Mouse (Mus musculus): ENCODE measurements at regions not wholly inside any gene's neighbourhood (a gene's known extent, or its start where the extent isn't known, plus 50 kb on each side); places are given as distances from the start of the nearest gene placed in this dataset.

DNA sequence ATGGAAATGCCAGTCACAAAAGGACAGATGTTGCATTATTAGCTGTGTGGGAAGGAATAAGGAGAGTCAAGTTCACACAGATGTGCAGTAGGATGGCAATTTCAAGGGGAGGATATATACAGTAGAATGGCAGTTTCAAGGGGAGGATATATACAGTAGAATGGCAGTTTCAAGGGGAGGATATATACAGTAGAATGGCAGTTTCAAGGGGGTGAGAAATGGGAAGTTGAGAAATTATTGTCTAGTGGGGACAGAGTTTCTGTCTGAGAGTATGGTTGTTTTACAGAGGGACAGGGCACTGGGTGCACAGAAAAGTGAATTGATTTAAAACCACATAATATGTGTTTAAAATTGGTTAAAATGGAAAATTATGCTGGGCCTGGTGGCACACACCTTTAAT, 54.8 kb upstream of the Scel start:
- no peak for DNase-seq

DNA sequence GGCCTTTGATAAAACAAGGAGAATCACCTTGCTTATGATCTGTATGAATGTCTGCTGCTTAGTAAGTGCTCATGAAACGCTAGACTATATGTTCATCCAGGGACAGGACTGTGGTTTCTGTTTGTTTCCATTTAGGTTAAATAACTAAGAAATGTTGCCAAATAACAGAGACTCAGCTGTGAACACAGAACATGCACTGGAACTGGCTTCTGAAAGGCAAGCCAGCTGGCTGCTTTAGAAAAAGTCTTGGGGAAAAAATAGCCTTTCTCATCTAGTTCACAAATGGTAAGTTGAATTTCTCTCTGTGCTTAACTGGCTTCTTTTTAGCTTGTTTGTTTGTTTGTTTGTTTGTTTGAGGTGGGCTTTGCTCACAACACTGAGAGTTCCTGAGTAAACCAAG, 57.0 kb upstream of the Scel start:
- no peak for DNase-seq

DNA sequence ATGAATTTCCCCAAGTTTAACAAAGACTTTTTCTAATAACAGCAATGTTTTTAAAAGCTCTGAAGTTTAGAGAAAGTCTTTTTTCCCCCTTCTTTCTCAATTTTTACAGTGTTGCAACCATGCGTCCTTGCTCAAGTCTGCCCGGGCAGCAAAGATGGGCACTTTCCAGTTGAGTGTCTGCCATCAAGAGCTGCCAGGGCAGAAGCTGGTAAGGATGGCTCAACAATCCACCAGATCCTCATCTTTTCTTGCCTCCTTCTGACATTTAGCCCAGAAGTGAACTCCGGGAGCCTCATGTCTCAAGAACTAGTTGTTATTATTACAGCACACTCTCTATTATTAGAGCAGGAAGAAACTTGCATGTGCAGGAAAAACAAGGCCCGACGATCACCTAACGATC, 62.4 kb upstream of the Scel start:
- no peak for DNase-seq

DNA sequence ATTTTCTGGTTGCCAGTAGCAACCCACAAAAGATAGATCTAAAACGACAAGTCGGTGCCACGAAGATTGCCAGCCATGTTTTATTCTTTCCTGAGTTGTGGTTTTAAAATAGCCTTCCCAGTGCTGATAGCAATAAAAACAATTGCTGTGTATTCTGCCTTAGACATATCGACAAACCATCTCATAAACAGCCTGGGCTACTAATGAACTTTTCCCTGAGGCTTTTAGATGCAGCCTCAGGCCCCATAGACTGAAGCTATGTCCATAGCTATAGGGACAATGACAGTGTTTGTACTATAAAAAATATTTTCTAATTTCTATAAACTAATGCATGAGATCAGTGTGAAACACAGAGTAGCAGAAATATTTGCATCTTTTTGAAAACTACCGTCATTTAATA, 63.7 kb upstream of the Scel start:
- DNase-seq: no peak

DNA sequence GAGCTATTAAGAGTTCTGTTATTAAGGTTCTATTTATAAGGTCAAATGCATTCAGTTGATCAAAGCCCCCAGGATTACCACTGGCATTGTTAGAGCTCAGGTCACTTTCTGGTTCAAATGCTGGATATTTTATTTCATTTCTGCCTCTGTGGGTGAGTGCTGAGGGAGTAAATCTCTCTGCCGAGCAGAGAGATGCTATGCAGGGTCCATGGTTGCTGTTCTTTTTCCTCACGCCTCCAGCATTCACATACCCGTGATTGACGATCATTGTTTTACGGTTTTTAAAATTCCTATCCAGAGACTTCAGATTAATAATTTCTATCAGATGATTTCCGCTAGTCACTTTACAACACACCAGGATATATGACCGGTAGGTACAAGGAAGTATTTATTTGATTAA, 64.1 kb upstream of the Scel start:
- no peak for DNase-seq

DNA sequence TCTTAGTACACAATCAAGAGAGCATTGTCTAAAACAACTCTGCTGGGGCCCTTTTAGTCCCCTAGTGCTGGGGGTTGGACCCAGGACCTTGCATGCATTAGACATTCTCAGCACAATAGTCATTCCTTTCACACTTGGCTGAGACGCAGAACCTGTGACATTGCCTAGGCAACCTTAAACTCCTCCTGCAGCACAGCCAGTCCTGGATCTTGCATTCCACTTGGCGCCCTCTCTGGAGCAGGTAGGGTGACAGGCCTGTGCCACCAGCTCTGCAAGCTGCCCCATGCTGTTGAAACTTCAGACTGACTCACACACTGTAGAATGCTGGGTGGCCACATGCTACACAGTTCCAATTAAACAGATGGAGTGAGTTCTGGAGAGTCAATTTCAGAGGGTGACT, 66.5 kb upstream of the Scel start:
- DNase-seq: peak; percentile 38

DNA sequence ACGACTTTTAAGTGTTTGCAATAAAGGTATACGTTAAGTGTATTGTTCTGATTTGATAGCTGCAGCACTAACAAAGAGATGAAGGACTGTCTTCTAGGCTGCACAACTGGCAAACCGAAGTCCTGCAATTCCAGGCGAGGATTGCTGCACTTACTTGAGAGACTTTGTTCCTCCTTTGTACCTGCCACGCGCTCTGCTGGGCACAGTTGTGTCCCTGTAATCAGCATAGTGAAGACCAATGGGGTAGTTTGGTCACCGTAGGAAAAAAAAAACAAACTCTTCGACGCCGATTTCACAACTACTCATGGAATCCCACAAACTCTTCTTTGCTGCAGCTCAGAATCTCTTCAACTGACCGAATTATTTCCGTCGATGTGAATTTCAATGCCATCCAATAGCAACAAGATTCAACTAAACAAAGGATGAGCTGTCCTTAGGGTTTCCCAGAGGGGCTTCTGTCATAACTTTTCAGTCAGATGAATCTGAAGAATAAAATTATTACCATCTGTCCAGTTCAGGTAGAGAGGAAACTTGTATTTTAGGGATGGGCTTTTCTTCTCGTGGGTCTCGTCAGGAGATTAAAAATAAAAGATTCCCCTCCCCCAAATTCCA, 71.6 kb upstream of the Scel start:
- DNase-seq: no peak

DNA sequence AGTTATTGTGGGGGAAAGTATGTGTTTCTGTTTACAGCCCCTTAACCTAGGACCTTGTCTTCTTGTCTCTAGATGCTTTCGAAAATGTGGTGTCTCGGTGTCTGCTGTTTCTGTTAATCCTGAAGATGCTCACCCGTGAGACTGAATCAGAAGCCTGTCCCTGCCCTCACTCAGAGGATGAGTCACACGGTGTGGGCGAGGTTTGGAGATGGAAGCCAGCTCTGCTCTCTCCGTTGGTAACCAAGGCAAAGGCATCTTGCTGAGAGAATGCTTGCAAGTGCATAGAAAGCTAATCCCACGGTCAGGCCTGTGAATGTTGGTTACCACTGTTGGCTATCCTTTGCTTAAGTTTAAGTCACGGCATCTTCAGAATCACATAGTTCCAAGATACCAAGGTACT, 72.9 kb upstream of the Scel start:
- peak; percentile 9 for DNase-seq

DNA sequence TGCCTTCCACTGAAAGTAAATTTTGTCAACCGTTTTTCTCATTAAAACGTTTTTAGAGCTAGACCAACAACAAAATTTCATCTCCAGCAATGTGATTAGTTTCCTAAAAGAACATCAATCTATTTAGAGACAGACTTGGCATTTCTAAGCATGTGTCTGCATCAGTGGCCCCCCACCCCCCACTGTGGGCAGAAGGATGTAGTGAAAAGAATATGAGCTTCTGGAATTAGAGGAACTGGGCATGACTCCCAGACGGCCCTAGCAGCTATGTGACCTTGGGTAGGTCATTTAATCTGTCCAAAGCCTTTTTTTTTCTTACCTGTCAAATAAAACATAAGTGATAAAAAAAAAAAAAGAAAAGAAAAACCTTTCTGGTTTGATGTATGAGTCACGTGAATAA, 78.9 kb upstream of the Scel start:
- no peak for DNase-seq

DNA sequence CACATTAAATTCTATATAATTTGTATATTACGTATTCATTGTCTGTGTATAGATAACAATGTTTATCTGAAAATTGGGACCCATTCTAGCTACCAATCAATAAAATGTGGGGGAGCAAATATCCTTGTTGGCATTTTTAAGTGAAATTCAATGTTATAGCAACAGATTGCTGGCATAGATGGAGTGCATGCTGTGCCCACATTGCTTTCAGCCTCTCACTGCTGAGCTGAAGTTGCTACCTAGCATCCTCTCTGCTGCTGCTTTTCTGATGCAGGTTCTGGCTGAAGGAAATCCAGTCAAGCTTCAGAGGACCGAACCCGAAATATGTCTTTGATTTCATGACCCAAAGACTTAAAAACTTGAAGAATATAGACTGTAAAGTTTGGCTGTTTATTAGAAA, 80.0 kb upstream of the Scel start:
- no peak for DNase-seq

DNA sequence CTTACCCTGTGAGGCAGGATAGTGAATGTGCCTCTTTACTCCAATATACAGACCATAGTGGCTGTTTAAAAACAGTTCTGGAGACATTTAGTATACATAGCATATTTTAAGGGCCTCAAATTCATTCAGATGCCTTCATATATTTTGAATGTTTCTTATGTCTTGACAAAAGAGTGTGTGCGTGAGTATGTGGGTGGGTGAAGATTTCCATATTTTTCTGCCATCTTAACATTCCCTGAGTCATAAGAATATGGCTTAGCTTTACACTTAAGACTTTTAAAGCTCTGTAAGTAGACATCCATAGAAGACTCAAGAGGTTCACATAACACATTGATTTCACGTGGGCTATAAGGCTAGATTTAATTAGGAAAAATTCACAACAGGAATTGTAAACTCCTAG, 81.3 kb upstream of the Mycbp2 start:
- DNase-seq: no peak

DNA sequence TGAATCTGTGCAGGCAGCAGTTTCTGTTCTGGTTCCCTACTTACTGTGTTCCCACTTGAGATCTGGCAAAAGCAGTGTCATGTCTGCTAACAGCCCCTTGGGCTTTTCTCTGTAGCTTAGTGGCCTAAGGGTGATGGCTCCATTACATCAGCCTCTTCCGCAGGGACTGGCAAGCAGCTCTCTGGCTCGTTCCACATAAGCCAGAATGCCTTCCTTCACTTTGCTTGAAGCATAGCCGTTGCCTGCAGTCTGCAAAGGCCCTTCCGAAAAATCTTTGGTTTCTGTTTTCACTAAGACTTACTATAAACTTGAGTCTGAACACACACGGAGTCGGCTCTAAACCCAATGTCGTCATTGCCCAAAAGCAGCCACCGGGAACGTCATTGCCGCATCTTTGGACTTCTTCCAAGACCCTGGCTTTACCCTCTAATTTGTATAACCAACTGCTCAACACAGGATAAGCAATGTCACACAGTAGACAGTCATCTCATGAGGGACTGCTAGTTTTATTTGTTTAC, 74.8 kb upstream of the Mycbp2 start:
- DNase-seq: no peak

DNA sequence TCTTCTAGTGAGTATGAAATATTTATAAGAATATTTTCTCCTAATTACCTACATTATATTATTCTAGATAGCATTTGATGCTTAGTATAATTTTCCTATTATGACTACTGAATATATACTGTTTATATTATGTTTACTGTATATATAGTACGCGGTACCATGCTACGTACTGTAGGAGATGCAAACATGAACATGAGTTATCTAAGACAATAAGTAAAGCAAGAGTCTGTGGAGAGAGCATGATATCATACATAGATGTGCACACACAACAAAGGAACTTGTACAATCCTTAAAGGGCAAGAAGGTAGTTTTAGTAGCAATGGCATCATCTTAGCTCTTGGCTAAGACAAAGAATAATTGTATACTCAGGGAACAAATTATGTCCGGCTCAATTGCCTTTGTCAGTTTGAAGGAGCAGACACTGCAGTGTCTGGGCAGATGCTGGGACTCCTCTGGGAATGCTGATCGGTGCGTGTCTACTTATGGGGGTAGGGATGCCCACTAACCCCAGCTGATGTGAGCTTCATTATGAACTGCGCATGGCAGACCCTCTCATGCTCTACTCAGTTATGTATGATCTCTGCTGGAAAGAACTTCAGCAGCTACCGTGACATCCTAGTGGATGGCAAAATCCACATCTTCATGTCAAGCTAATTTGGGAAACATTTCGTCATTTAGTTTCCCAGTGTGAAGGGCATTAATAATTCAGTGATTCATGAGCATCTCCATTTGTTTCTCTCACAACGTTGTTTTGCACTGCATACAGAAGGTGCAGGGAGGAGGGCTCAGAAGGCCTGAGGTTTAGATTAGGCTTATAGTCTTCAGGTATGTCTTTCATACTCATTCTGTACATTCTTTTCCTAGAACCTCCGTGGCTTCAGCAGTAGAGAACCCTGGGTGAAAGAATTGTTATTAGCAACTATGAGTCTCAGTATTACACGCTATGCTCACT, 70.8 kb upstream of the Mycbp2 start:
- no peak for DNase-seq

DNA sequence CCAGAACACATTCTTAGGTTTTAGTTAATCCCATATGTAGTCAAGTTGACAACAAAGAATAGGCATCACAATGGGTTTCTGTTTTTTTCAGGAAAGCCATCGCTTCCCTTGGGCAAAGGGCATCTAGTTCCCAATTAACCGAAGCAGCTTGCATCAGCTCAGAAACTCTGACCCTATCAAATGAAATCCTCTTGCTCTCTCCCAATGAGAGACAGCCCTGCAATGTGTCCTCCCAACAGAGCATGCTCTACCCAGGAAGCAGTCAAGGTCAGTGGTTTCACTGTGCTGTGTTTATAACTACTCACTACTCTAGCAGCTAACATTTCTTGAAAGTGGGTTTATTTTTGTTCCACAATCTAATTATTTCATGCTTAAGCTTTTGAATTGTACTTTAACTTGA, 58.0 kb upstream of the Mycbp2 start:
- no peak for DNase-seq

DNA sequence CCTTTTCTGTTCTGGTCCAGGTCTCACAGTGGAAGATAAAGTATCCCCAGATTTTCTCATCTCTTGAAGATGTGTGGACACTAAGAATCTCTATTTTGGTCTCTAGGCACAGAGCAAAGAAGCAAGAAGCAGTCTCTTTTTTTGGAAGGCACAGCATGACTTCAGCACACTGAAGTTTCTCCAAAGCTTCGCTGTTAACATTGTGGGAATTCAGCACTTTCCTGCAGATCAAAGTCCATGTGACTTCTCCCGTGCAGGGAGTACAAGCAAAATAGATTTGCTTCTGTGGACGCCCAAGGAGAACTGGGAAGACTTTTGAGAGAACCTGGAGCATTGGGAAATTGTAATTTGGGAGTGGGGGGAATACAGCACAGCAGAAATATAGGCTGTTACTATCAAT, 56.4 kb upstream of the Mycbp2 start:
- no peak for DNase-seq

DNA sequence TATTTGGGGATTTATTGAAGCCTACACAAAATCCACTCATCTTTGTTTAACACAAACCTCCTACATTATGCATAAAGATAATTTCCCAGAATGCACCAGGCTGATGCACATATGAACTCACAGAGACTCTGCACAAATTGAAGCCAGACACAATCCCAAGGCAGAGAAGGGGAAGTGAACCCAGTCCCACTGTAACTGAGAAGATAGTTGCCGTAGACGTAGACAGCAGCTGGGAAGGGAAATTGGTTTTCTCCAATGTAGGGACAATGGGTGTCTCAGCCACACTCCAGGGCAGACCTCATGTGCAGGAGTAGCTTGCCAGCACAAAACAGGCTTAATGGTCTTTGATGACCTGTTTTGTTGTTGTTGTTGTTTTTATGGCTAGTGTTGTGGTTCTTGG, 55.4 kb upstream of the Mycbp2 start:
- no peak for DNase-seq

DNA sequence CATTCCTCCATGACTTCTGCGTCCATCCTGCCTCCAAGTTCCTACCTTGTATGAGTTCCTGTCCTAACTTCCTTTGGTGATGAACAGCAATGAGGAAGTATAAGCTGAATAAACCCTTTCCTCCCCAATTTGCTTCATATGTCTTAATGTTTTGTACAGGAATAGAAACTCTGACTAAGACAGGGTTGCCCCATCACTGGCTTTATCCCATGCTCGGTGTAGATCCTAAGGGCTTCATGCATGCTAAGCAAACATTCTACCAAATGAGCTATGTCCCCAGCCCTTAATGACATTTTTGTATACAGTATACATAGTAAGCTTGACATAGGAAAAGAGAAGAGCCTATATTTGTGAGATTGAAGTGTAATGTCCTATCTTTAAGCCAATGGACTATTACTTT, 54.7 kb upstream of the Mycbp2 start:
- no peak for DNase-seq

DNA sequence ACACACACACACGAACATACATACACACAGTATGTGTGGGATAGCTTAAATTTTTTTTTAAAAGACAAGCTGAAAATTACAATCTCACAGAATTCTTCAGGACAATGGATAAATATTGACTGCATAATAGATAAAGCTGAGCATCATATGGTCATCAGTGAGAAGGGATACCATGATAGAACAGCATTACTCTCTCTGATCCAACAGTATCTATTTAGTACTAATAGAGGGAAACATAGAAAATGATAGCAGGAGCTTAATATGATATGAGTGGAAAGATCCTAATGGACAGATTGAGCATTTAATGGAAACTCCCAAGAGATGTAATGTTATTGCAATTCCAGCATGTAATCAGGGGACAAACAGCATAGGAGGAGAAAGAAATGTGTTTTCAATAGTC, 51.8 kb upstream of the Mycbp2 start:
- no peak for DNase-seq

Measured in cerebellum, adult 9-10 months (tissue).